9 mouse cellular contexts compared by ENCODE assay signal in the genomic region with DNA sequence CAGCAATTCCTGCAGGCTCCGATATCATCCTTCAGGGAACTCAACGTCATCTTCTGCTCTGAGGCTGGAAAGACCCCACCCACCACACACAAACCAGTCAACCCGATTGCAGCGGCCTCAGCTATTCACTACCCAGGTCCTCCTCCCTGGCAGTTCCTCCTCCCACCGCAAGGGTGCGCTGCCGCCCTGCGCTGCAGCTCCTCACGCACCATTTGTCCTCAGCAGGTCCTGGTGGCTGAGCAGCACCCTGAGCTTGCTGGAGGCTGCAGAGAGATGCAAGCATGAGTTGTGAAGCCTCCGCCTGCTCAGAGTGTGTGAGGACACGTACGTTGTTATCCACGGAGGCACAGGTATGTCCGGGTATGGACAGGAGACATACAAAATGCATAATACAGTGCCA. TPM values are rescaled to one million over a fixed set of nuclear protein-coding genes. Genes with fewer than 3 reads are reported as not detected.
DNase-seq lines count a peak whose midpoint lies in the region; ATAC-seq and TF ChIP-seq lines count a peak whose summit lies in the region.
"Had no signal": no experiment of that assay in that cellular context is flagged by ENCODE, and none has a peak within 500 bp of the region (broad histone marks: within the 10 kb centered on the region; RNA-seq: fewer than 3 reads in every experiment).

No protein-coding gene starts in this region.

- H3K4me1 ChIP-seq in neural tube, embryonic 11.5 days (ENCODE audit: control insufficient read depth, insufficient read depth, low read length) = no peaks in the 10 kb centered on the region
- H3K4me1 ChIP-seq in stomach, postnatal 0 days (replicated peaks; ENCODE audit: control insufficient read depth, insufficient read depth) = no peaks in the 10 kb centered on the region
- H3K4me1 ChIP-seq: embryonic facial prominence, embryonic 15.5 days had no signal

- no peaks in the 10 kb centered on the region for H3K9me3 ChIP-seq in neural tube, embryonic 11.5 days (ENCODE audit: control insufficient read depth, low read length)
- no peaks in the 10 kb centered on the region for H3K9me3 ChIP-seq in stomach, postnatal 0 days (ENCODE audit: control insufficient read depth, low read length)
- H3K9me3 ChIP-seq: embryonic facial prominence, embryonic 15.5 days had no signal

- no peak overlapping the region for H3K27ac ChIP-seq in neural tube, embryonic 11.5 days (ENCODE audit: low read depth, low read length)
- no peak overlapping the region for H3K27ac ChIP-seq in stomach, postnatal 0 days (replicated peaks)
- H3K27ac ChIP-seq: embryonic facial prominence, embryonic 15.5 days had no signal

- no peaks in the 10 kb centered on the region for H3K36me3 ChIP-seq in neural tube, embryonic 11.5 days (ENCODE audit: control insufficient read depth, insufficient read depth, low read length)
- H3K36me3 ChIP-seq in stomach, postnatal 0 days (ENCODE audit: control insufficient read depth, insufficient read depth, low read length) = no peaks in the 10 kb centered on the region
- H3K36me3 ChIP-seq: embryonic facial prominence, embryonic 15.5 days had no signal

- peak; percentile 23 for ATAC-seq in activated CD4-positive, CD25-positive, alpha-beta regulatory T cell, adult 4 months
- peak; percentile 100 for ATAC-seq in common myeloid progenitor, adult 5-6 weeks (replicated peaks; ENCODE audit: low read depth, poor library complexity, severe bottlenecking)
- peak; percentile 61; the same call in 1 of the 2 replicates for ATAC-seq in neural tube, embryonic 11.5 days (ENCODE audit: insufficient read depth, low FRiP score, low TSS enrichment)
- peak; percentile 69 for ATAC-seq in stomach, postnatal 0 days (ENCODE audit: low FRiP score, low TSS enrichment)

- no peak overlapping the region for H3K4me3 ChIP-seq in neural tube, embryonic 11.5 days (ENCODE audit: low read depth, low read length)
- H3K4me3 ChIP-seq in stomach, postnatal 0 days (ENCODE audit: low read depth, low read length) = no peak overlapping the region
- H3K4me3 ChIP-seq: embryonic facial prominence, embryonic 15.5 days had no signal

- H3K4me2 ChIP-seq in neural tube, embryonic 11.5 days (ENCODE audit: low read depth) = no peak overlapping the region
- H3K4me2 ChIP-seq in stomach, postnatal 0 days (replicated peaks; ENCODE audit: low read depth) = no peak overlapping the region
- H3K4me2 ChIP-seq: embryonic facial prominence, embryonic 15.5 days had no signal

- H3K9ac ChIP-seq in neural tube, embryonic 11.5 days (ENCODE audit: low read length) = no peak overlapping the region
- no peak overlapping the region for H3K9ac ChIP-seq in stomach, postnatal 0 days (ENCODE audit: low read length)
- H3K9ac ChIP-seq: embryonic facial prominence, embryonic 15.5 days had no signal

- WGBS in neural tube, embryonic 11.5 days = 16% methylated on average over 14 of the region's 14 CpGs
- 17% methylated on average over 14 of the region's 14 CpGs for WGBS in stomach, postnatal 0 days

- peak; percentile 57 for DNase-seq in 3T3-L1 (ENCODE audit: low read depth, low spot score)
- DNase-seq in gastrocnemius, postnatal 25 days = peak; percentile 38
- peak; percentile 33 to 73 for DNase-seq in kidney, adult 8-10 months
- peak; percentile 79 for DNase-seq in liver
- peak; percentile 67 for DNase-seq in neural tube, embryonic 11.5 days (ENCODE audit: low spot score)
- DNase-seq in stomach, postnatal 0 days (ENCODE audit: low spot score) = peak; percentile 63

- no peak for TF ChIP-seq EP300 in stomach, postnatal 0 days (optimal IDR thresholded peaks at IDR 0.05)

- peak; percentile 91 for TF ChIP-seq CTCF in stomach, postnatal 0 days (IDR thresholded peaks at IDR 0.05; ENCODE audit: low read depth)

- H3K27me3 ChIP-seq in neural tube, embryonic 11.5 days (ENCODE audit: control insufficient read depth, insufficient read depth, low read length) = no peaks in the 10 kb centered on the region
- H3K27me3 ChIP-seq in stomach, postnatal 0 days (ENCODE audit: control insufficient read depth, insufficient read depth, low read length) = no peaks in the 10 kb centered on the region
- H3K27me3 ChIP-seq: embryonic facial prominence, embryonic 15.5 days had no signal

RNA-seq across cellular contexts. Expression of a gene that starts 1.9 kb away (rescaled TPM):
- polyA plus RNA-seq in activated CD4-positive, CD25-positive, alpha-beta regulatory T cell, adult 4 months (2017; shearing (Covaris generic)) = not detected
- not detected in 2 replicates for total RNA-seq in common myeloid progenitor, adult 5-6 weeks (2017)
- total RNA-seq in gastrocnemius, postnatal 25 days (2021) = not detected
- polyA plus RNA-seq in neural tube, embryonic 11.5 days (2014; fragmentation: Nextera tagmentation; extraction: Ambion mirVana) = 0.26 TPM in 1 of 2 replicates, not detected in the other
- polyA plus RNA-seq in stomach, postnatal 0 days (2015; fragmentation: Nextera tagmentation; extraction: Ambion mirVana) = 0.10 and 0.21 TPM in 2 replicates
- polyA plus RNA-seq: embryonic facial prominence, embryonic 15.5 days had no signal

RNA-seq across cellular contexts. Expression of a gene that starts 24.6 kb away (rescaled TPM):
- polyA plus RNA-seq in activated CD4-positive, CD25-positive, alpha-beta regulatory T cell, adult 4 months (2017; shearing (Covaris generic)) = 1 to 10 TPM in 1 of 2 experiments, under 1 TPM in 1; 0.77 to 5.1 TPM
- not detected in 2 replicates for total RNA-seq in common myeloid progenitor, adult 5-6 weeks (2017)
- under 1 TPM; 0.23 to 0.27 TPM for total RNA-seq in gastrocnemius, postnatal 25 days (2021)
- 0.11 and 0.24 TPM in 2 replicates for polyA plus RNA-seq in neural tube, embryonic 11.5 days (2014; fragmentation: Nextera tagmentation; extraction: Ambion mirVana)
- polyA plus RNA-seq in stomach, postnatal 0 days (2015; fragmentation: Nextera tagmentation; extraction: Ambion mirVana) = 0.44 and 0.47 TPM in 2 replicates

RNA-seq across cellular contexts. Expression of a gene that starts 30.2 kb away (rescaled TPM):
- not detected for polyA plus RNA-seq in activated CD4-positive, CD25-positive, alpha-beta regulatory T cell, adult 4 months (2017; shearing (Covaris generic))
- 0.27 and 1.2 TPM in 2 replicates for total RNA-seq in common myeloid progenitor, adult 5-6 weeks (2017)
- not detected for total RNA-seq in gastrocnemius, postnatal 25 days (2021)
- not detected in 2 replicates for polyA plus RNA-seq in neural tube, embryonic 11.5 days (2014; fragmentation: Nextera tagmentation; extraction: Ambion mirVana)
- 0.11 and 0.16 TPM in 2 replicates for polyA plus RNA-seq in stomach, postnatal 0 days (2015; fragmentation: Nextera tagmentation; extraction: Ambion mirVana)

RNA-seq across cellular contexts. Expression of a gene that starts 42.5 kb away (rescaled TPM):
- 10 to 100 TPM; 24.9 to 27.7 TPM for polyA plus RNA-seq in activated CD4-positive, CD25-positive, alpha-beta regulatory T cell, adult 4 months (2017; shearing (Covaris generic))
- total RNA-seq in common myeloid progenitor, adult 5-6 weeks (2017) = 34.9 and 42.9 TPM in 2 replicates
- total RNA-seq in gastrocnemius, postnatal 25 days (2021) = 10 to 100 TPM; 17.8 to 18.0 TPM
- 37.0 and 43.6 TPM in 2 replicates for polyA plus RNA-seq in neural tube, embryonic 11.5 days (2014; fragmentation: Nextera tagmentation; extraction: Ambion mirVana)
- 26.6 and 27.9 TPM in 2 replicates for polyA plus RNA-seq in stomach, postnatal 0 days (2015; fragmentation: Nextera tagmentation; extraction: Ambion mirVana)

RNA-seq across cellular contexts. Expression of a gene that starts 46.4 kb away (rescaled TPM):
- polyA plus RNA-seq in activated CD4-positive, CD25-positive, alpha-beta regulatory T cell, adult 4 months (2017; shearing (Covaris generic)) = not detected
- 0.87 and 1.4 TPM in 2 replicates for total RNA-seq in common myeloid progenitor, adult 5-6 weeks (2017)
- total RNA-seq in gastrocnemius, postnatal 25 days (2021) = 1 to 10 TPM in 1 of 2 experiments, not detected in 1; 7.8 TPM
- 7.9 and 11.3 TPM in 2 replicates for polyA plus RNA-seq in neural tube, embryonic 11.5 days (2014; fragmentation: Nextera tagmentation; extraction: Ambion mirVana)
- 3.4 and 5.3 TPM in 2 replicates for polyA plus RNA-seq in stomach, postnatal 0 days (2015; fragmentation: Nextera tagmentation; extraction: Ambion mirVana)

Comparison
In these comparisons a context has a peak if more than half of its experiments do, and no peak if none do; other contexts are left out.
1. ATAC-seq: peak in every context shown above with its lines; median percentile 100 in common myeloid progenitor, adult 5-6 weeks; 69 in stomach, postnatal 0 days; 61 in neural tube, embryonic 11.5 days; 23 in activated CD4-positive, CD25-positive, alpha-beta regulatory T cell, adult 4 months.